Mouse (Mus musculus): ENCODE measurements at regions not wholly inside any gene's neighbourhood (a gene's known extent, or its start where the extent isn't known, plus 50 kb on each side); places are given as distances from the start of the nearest gene placed in this dataset.

- DNase-seq (ENCODE audit: low spot score in 2 of 2) = no peak
These were observed 176.1 kb upstream of the Egflam start for GRCm38 (mm10) chr15:7574264-7574663.

DNA sequence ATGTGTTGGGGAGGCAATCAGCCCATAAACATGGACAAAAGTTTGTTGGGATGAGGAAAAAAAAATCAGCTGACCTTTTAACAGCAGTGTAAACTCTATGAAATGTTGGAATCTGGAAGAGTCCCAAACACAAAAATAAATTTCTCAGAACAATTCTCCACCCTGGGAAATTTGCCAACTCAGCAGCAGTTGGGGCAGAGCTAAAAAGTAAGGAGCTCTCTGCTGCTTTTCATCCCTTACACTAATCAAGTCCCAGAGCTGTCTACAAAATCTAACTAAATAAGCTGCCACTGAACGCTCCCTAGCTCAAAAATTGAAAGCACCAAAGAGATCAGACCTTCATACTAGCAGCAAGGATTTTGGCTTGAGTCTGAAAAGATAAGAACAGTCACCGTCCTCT lies 176.6 kb upstream of the Egflam start:
- DNase-seq (ENCODE audit: low spot score in 2 of 2) = no peak

GRCm38 (mm10) chr15:7578439-7578838 lies 180.2 kb upstream of the Egflam start:
- DNase-seq (ENCODE audit: low spot score in 2 of 2) = no peak

DNA sequence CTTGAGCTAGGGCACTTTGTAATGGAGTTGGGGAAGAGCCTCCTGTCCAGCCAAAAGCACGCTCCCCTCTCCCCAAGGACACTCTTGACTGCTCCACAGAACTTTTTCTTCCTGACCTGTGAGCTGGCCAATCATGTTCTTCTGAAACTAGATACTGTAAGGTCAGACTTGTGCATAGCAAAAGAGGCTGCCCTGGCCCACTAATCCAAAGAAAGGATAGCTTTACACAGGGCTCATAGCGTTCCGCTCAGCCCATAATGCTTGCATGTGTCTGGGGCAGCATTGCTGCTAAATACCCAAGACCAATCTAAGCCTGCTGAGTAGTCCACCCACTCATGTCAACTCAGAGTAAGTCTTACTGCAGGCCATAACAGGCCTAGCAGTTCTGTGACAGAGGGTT lies 189.0 kb upstream of the Egflam start:
- no peak for DNase-seq (ENCODE audit: low spot score in 2 of 2)

DNA sequence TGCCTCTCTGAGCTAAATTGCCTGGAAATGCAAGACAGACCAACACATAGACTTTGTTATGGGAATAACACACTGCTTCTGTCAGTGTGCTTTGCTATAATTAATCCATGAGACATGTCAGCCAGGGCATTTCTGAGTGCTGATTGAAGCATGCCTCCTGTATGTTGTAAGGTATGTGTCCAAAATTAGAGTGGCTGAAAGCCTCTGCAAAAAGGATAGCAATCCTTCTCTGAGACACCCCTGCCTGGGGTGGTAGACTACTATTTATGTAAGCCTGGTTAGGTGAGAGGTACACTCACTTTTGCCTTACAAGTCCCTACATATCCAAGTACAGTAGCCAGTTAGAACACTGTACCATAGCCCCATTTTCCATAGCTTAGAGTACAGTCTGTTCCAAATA lies 193.3 kb upstream of the Egflam start:
- DNase-seq (ENCODE audit: low spot score in 2 of 2) = no peak

GRCm38 (mm10) chr15:7597335-7597734 lies 199.1 kb upstream of the Egflam start:
- DNase-seq (ENCODE audit: low spot score in 2 of 2) = no peak

DNA sequence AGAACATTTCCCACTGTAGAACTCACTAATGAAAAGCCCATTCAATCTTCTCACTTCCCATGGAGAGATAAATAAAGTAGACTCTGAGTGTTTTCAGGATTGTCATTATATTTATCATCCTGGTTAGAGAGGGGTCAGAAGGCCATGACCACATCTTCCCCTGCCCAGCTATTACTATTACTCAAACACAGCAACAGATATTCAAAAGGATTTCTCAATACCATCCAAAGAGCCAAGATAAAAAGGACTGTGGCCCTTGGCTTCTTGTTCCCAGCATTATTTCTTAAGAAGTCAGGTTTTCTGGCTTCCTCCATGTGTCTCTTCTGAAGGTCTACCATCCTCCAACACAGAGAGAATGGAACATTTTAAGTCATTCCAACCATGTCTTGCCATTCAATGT lies 199.6 kb upstream of the Egflam start:
- DNase-seq (ENCODE audit: low spot score in 2 of 2) = no peak

DNA sequence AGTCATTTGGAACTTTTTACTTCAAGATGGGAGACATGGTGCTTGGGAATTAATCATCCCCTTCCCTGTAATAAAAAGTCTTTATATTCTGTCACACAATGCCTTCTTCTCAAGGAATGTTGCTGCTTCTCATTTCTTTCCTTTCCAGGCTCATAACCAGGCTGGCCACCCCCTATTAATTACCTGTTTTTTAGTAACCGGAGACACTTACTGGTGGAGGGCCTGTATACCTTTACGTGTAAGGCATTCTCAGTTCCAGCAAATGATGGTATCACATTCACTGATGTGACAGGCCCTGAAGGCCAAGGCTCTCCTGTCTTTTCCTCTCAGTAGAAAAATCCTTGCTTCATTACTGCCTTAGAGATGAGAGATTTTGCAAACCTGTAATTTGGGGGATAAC lies 203.3 kb upstream of the Egflam start:
- no peak for DNase-seq (ENCODE audit: low spot score in 2 of 2)

DNA sequence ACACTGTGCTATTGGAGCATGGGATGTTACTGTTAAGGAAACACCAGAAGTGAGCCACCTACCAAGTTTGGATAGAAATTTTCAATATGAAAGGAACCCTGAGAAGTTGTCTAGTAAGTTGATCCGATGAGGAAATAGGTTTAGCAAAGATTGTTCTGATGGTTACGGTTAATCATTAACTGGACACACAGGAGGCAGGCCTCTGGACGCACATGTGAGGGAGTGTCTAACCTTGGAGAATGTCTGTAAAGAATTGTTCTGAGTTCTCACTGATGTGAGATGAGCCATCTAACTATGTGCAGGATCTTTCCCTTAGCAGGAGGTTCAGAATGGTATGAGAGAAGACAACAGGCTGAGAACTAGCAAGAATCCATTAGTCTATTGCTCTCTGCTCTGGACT lies 205.8 kb upstream of the Gdnf start:
- no peak for DNase-seq (ENCODE audit: low spot score in 2 of 2)

DNA sequence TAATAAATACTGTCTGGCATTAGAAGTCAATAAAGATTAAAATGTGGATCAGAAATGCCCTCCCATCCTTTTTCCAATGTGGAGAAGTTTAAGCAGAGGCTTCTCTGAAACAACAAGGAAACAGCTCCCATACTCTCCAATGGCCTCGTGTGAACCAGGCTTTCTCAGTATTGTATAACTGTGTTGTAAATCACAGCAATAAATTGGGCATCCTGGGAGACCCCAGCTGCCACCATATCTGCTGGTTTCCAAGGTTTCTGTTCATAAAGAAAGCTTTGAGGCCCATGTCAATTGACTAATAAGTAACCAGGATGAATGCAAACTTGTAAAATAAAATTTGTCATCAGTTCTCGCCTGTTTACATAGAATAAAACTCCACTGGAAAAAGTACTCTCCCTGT lies 192.7 kb upstream of the Gdnf start:
- DNase-seq (ENCODE audit: low spot score in 2 of 2) = no peak

DNA sequence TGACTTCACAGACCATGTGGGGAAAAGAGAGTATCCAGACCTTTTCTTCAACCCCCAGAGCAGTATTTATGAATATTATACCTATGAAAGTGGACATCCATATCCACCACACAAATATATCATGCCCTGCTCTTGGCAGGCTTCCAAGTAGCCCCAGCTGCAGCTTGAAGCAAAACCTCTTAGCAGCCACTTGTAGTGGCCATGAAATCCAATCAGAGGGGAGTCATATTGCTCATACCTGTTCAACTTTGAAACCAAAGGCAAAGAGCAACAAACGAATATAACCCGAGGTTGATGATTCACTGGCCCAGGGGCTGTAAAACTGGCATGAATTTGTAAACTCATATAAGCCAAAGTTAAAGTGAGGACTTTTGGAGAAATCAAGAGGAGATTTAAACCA lies 187.6 kb upstream of the Gdnf start:
- no peak for DNase-seq (ENCODE audit: low spot score in 2 of 2)

DNA sequence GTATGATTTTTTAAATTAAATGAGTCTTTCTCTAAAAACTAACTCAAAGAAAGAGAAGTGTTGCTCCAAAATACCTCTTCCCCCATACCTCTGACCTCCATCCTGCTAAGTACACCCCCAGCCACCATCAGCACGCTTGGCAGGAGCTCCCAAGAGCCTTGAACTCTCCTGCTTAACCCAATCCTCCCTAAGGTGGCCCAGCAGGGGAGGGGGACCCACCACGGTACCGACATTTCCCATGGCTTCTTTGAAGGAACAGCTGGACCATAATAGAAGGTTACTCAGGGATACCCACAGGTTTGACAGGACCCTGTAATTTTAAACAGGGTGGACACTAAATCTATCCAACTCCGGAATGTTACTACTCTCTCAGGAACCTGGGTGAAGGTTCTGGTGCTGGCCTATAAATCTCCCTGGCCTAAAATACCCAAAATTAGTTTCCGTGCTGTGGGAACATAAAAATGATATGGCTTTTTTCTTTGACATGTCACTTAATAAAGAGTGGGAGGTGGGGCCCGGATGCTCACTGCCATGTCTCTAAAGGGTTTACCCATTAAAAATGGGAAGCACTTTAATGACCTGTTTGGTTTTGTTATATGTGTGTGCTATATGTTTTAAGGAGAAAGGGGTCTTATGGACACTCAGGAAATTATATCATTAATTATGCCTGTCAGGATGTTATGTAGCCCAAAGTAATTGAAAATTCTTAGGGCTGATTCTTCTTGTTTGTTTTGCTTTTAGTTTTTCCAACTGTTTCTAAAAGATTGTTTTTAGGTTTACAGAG lies 185.8 kb upstream of the Gdnf start:
- DNase-seq (ENCODE audit: low spot score in 2 of 2) = no peak

GRCm38 (mm10) chr15:7629826-7630225 lies 180.8 kb upstream of the Gdnf start:
- no peak for DNase-seq (ENCODE audit: low spot score in 2 of 2)

DNA sequence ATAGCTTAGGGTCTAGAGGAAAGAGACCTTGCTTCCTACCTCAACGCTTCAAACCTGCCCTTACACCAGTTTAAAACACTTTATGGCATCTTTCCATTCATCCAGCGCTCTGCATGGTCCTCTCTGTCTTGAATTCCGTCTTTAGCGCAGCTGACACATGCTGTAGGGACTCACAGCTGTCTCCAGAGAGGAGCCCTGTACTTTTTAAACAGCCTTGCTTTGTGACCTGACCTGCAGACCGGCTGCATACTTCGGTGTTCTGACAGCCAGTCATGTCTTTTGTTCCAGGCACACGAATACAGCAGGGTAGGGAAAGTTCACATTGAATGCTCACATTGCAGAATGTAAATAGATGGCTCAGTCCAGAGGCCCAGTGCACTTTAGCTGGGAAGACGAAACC lies 175.4 kb upstream of the Gdnf start:
- DNase-seq (ENCODE audit: low spot score in 2 of 2) = no peak

- peak in 1 of 2 experiments; percentile 6 for DNase-seq (ENCODE audit: low spot score in 2 of 2)
These were observed 171.2 kb upstream of the Gdnf start for GRCm38 (mm10) chr15:7639444-7639843.

GRCm38 (mm10) chr15:7642075-7642474 lies 168.6 kb upstream of the Gdnf start:
- no peak for DNase-seq (ENCODE audit: low spot score in 2 of 2)

DNA sequence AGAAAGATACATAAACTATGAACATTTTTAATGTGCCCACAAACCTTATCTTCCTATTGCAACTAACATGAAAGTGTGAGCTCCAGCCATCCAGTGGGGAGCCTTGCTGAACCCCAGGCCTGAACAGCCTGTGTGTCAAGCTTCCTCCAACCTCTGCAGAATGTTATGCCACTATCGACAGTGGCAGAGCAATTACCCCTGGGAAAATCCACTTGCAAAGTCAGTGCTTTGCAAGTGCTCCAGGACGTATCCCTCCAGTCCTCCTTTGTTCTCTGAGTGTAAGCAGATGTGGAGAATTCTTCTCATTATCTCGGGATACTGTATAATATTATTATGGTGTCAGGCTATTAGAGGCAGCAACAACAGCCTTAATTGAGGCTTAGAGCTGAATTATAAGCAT lies 159.9 kb upstream of the Gdnf start:
- DNase-seq (ENCODE audit: low spot score in 2 of 2) = no peak

DNA sequence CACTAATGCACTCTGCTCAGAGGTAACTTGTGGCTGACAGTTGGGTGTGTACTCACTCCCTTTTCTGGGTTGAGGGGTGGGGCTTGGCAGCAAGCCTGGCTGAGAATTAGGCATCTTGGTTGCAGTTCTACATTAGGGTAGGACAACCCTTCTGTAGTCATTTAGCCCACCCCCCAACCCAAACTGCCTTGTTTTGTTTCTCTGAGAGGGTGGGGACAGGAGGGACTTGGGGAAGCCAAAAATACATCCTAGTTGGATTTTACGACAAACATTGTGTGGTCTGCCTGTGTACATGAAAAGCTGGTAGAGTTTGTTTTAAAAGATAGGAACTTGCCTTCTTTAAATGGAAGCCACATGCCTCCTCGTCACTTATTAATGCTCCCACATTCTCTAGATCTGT lies 146.8 kb upstream of the Gdnf start:
- DNase-seq (ENCODE audit: low spot score in 2 of 2) = no peak

GRCm38 (mm10) chr15:7669631-7670030 lies 141.0 kb upstream of the Gdnf start:
- no peak for DNase-seq (ENCODE audit: low spot score in 2 of 2)

DNA sequence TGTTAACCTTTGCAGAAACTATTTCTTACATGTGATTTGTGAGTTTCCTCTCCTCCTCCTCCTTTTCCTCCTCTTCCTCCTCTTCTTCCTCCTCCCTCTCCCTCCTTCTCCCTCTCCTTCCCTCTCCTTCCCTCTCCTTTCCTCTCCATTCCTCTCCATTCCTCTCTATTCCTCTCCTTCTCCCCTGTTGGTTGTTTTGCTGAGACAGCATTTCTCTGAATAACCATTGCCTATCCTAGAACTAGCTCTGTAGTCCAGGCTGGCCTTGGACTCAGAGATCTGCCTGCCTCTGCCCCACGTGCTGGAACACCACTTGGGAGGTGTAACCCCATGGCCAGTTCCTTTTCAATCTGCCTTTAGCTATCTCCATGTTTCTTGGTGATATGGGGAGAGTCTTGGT lies 133.7 kb upstream of the Gdnf start:
- DNase-seq (ENCODE audit: low spot score in 2 of 2) = no peak

GRCm38 (mm10) chr15:7678711-7679110 lies 131.9 kb upstream of the Gdnf start:
- no peak for DNase-seq (ENCODE audit: low spot score in 2 of 2)

DNA sequence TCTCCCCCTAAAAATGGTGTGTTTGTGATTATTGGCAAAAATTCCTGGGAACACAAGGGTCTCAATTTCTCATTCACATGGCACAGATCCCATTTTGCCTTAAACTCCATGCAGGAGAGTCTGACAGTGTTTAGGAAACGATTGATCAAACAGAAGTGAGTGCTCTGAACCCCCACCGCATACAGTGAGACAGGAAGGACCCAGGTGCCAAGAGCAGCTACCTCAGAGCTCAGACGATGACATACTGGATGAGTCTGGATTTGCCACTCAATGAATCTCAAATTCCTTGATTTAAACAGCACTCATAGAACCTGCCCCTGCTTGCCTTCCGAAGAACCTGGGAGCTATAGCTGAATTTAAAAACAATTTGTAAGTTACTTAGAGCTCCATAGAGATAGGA lies 129.6 kb upstream of the Gdnf start:
- no peak for DNase-seq (ENCODE audit: low spot score in 2 of 2)

DNA sequence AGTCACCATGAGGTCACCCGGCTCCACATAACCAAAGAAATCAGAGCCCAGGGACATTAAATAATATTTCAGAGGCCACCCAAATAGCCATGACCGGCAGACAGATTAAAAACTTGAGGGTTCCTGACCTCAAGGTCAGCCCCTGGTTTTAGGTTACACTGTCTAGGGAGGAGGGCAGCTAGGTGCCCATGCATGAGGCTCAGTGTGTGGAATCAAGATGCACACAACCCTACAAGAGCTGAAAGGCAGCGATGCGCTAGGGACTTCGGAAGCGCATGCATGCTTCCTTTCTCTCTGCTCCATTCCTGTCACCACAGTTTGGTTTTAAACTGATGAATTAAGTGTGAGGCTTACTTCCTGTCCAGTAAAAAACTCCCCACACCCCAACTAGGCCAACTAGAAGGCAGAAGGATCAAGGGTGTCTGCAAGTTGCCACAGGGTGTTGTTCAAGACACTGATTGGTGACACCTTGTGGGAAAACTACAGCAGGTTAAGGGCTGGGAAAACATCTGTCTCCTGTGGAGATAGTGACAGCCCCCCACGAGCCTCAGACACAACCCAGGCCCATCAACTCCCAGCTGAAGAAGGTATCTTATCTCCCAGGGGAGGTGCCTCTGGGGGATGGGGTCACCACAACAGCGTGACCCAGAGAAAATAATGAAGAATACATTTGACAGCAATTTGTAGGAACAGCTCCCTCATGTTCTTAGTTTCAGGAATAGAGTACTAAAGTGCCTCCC lies 127.2 kb upstream of the Gdnf start:
- DNase-seq (ENCODE audit: low spot score in 2 of 2) = no peak

All from left cerebral cortex, adult 8-10 months (tissue).